30 mouse cellular contexts compared by ENCODE assay signal in the genomic region with DNA sequence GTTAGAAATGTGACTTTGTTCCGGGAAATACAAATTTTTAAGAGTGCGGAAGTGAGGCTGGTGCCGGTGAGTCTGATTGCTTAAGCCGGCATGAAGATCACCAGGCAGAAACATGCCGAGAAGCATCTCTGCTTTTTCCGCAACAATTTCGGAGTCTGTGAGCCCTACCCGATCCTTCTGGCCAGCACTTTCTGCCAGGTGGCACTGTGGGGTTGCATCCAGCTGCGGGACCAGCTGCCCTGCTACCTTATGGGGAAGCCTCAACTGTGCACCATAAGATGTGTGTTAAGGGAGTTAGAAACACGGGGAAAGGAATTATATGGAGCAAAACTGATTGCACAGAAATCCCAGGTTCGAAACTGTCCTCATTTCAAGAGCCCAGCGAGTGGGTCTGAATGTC. TPM values are rescaled to one million over a fixed set of nuclear protein-coding genes. Genes with fewer than 3 reads are reported as not detected.
"Had no signal": no experiment of that assay in that cellular context is flagged by ENCODE, and none has a peak within 500 bp of the region (broad histone marks: within the 10 kb centered on the region; RNA-seq: fewer than 3 reads in every experiment).

No protein-coding gene starts in this region.

- DNase-seq: kidney, adult 18-20 months; kidney, adult 9 months; kidney, postnatal 14 days; kidney, postnatal 4 days; layer of hippocampus, adult 9-11 months; liver, postnatal 0 days; lung, embryonic 14.5 days; retina, postnatal 1 day; right cerebral cortex, postnatal 25 days; spleen, adult 18-20 months; thymus, postnatal 25 days had no signal

- H3K4me1 ChIP-seq: limb, embryonic 15.5 days; neural tube, embryonic 13.5 days; stomach, embryonic 15.5 days had no signal

- H3K4me3 ChIP-seq: limb, embryonic 15.5 days; midbrain, embryonic 12.5 days; myocyte; neural tube, embryonic 13.5 days; stomach, embryonic 15.5 days had no signal

- H3K27ac ChIP-seq: limb, embryonic 15.5 days; liver, embryonic 14.5 days; macrophage; midbrain, embryonic 12.5 days; neural tube, embryonic 13.5 days; stomach, embryonic 15.5 days had no signal

- H3K36me3 ChIP-seq: limb, embryonic 15.5 days; midbrain, embryonic 12.5 days; neural tube, embryonic 13.5 days; stomach, embryonic 15.5 days had no signal

- H3K27me3 ChIP-seq: limb, embryonic 15.5 days; midbrain, embryonic 12.5 days; neural tube, embryonic 13.5 days; stomach, embryonic 15.5 days had no signal

- H3K9me3 ChIP-seq: limb, embryonic 15.5 days; midbrain, embryonic 12.5 days; neural tube, embryonic 13.5 days; stomach, embryonic 15.5 days had no signal

RNA-seq across cellular contexts. Expression of a gene that starts 40.2 kb away (rescaled TPM):
- total RNA-seq: layer of hippocampus, adult 18-20 months; layer of hippocampus, postnatal 25 days; left cerebral cortex, adult 18-20 months; left cerebral cortex, postnatal 36 days; megakaryocyte, adult 5-6 weeks; monocyte, adult 5-6 weeks; neutrophil, adult 5-6 weeks had no signal
- polyA plus RNA-seq: kidney, embryonic 16.5 days; limb, embryonic 15.5 days; liver, embryonic 11.5 days; liver, embryonic 14.5 days; liver, postnatal 0 days; lung, embryonic 14.5 days; lung, postnatal 0 days; macrophage; midbrain, embryonic 12.5 days; midbrain, embryonic 16.5 days; neural tube, embryonic 13.5 days; stomach, embryonic 15.5 days; thymus, postnatal 0 days had no signal
